Comparison of ENCODE assay signal across 8 mouse cellular contexts in the genomic region with DNA sequence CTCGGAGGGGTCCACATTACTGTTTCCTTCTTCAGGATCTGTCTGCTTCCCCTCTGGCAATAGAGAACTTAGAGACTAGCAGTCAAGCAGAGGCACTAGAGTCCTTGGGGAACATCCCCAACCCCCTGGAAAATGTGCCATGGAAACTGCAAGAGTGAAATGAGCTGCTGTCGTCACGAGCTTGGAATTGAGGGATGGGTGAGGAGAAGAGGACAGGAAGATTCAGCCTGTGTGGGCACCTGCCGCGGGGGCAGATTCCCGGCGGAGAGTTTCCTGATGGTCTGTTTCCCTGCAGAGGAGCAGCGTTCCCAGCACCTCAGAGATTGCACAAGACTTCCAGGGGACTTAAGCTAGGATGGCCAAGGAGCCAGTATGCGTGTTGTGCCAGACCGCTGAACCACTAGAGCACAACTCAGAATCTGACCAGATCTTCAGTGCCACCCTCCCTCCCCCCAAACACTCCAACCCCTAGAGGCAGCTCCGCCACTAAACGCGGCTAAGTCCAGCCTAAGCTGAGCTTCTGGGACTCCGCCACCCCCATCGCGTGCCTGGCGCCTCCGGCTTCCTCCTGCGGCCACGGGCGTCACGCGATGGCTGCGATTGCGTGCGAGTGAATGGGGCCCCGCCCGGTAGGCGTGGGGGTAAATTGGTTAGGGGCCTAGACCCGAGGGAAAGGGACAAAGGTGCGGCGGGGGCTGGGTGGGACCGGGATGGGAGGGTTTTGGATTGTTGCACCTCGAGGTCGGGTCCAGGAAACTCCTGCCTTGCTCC. TPM values are rescaled to one million over a fixed set of nuclear protein-coding genes. Genes with fewer than 3 reads are reported as not detected.
A peak's percentile ranks its signal among the peaks of the same experiment; 100 is the strongest.
DNase-seq lines count a peak whose midpoint lies in the region; ATAC-seq and TF ChIP-seq lines count a peak whose summit lies in the region.

No protein-coding gene starts in this region.

- peak; percentile 81 for ATAC-seq in hindbrain, embryonic 14.5 days (ENCODE audit: low FRiP score)

- intact Hi-C loops in left cerebral cortex, adult 2 months (cut with DNase I) = no loop called here

- H3K27me3 ChIP-seq in E14TG2a.4 (ENCODE audit: insufficient read depth, low read length) = peaks cover 56% of the 10 kb centered on the region
- H3K27me3 ChIP-seq in hindbrain, embryonic 14.5 days (ENCODE audit: control insufficient read depth, insufficient read depth, low read length) = no peaks in the 10 kb centered on the region

- H3K9me3 ChIP-seq in E14TG2a.4 (ENCODE audit: low read length) = no peaks in the 10 kb centered on the region
- H3K9me3 ChIP-seq in hindbrain, embryonic 14.5 days (ENCODE audit: control insufficient read depth, low read length) = no peaks in the 10 kb centered on the region

- peak overlapping the region; percentile 79 for H3K4me3 ChIP-seq in E14TG2a.4 (replicated peaks; ENCODE audit: low read length)
- H3K4me3 ChIP-seq in bone marrow, adult 2 months (replicated peaks; ENCODE audit: control insufficient read depth, low read depth, low read length) = peak overlapping the region; percentile 47
- H3K4me3 ChIP-seq in hindbrain, embryonic 14.5 days (replicated peaks; ENCODE audit: low read length) = peak overlapping the region; percentile 52
- H3K4me3 ChIP-seq in left cerebral cortex, adult 2 months = peak overlapping the region; percentile 49

- no peak; the same call in 1 of the 2 replicates for TF ChIP-seq POLR2A in bone marrow, adult 2 months (IDR thresholded peaks at IDR 0.05; ENCODE audit: borderline replicate concordance, control insufficient read depth, low read depth, low read length)

- peak overlapping the region; percentile 98 for H3K4me2 ChIP-seq in hindbrain, embryonic 14.5 days (replicated peaks)

- peak; percentile 30 for DNase-seq in gastrocnemius, adult 18-20 months (ENCODE audit: low spot score)
- peak; percentile 50 for DNase-seq in hindbrain, embryonic 14.5 days (ENCODE audit: low spot score)
- peak; percentile 16 to 40 for DNase-seq in left cerebral cortex, adult 2 months (ENCODE audit: extremely low spot score in 1 of 2, low spot score in 2 of 2)
- peak; percentile 82 to 83 for DNase-seq in lung, postnatal 4 days
- peak; percentile 61 for DNase-seq in ovary, postnatal 36 days (ENCODE audit: low spot score)
- peak; percentile 52 to 66 for DNase-seq in urinary bladder, adult 18-20 months (ENCODE audit: low spot score in 2 of 2)

- WGBS in bone marrow, adult 2 months = 8% methylated on average over 35 of the region's 35 CpGs
- WGBS in hindbrain, embryonic 14.5 days = 4% methylated on average over 35 of the region's 35 CpGs

- H3K27ac ChIP-seq in bone marrow, adult 2 months (ENCODE audit: control insufficient read depth, insufficient read depth, low read depth, low read length, poor library complexity) = peak overlapping the region; percentile 83
- H3K27ac ChIP-seq in hindbrain, embryonic 14.5 days = no peak overlapping the region
- H3K27ac ChIP-seq in left cerebral cortex, adult 2 months = peak overlapping the region; percentile 45; the same call in 1 of the 2 replicates

- peak overlapping the region; percentile 79 for H3K9ac ChIP-seq in hindbrain, embryonic 14.5 days

- H3K4me1 ChIP-seq in E14TG2a.4 (replicated peaks; ENCODE audit: low read depth, low read length) = peaks cover 14% of the 10 kb centered on the region; the same call in 1 of the 2 replicates
- no peaks in the 10 kb centered on the region; the same call in 1 of the 2 replicates for H3K4me1 ChIP-seq in bone marrow, adult 2 months (ENCODE audit: control insufficient read depth, insufficient read depth, low read length)
- H3K4me1 ChIP-seq in hindbrain, embryonic 14.5 days (replicated peaks; ENCODE audit: control insufficient read depth, insufficient read depth, low read length) = no peaks in the 10 kb centered on the region

- no peak for TF ChIP-seq CTCF in E14TG2a.4 (conservative IDR thresholded peaks at IDR 0.05; ENCODE audit: low read length)
- no peak for TF ChIP-seq CTCF in bone marrow, adult 2 months (IDR thresholded peaks at IDR 0.05; ENCODE audit: control insufficient read depth, insufficient read depth, low read length)
- no peak for TF ChIP-seq CTCF in left cerebral cortex, adult 2 months (IDR thresholded peaks at IDR 0.05)

- H3K36me3 ChIP-seq in E14TG2a.4 (ENCODE audit: insufficient read depth, low read length) = no peaks in the 10 kb centered on the region
- no peaks in the 10 kb centered on the region for H3K36me3 ChIP-seq in hindbrain, embryonic 14.5 days (replicated peaks; ENCODE audit: control insufficient read depth, insufficient read depth)

RNA-seq across cellular contexts. Expression of a gene that starts 32.5 kb away (rescaled TPM):
- not detected in 2 replicates for polyA plus RNA-seq in bone marrow, adult 2 months (2011; ENCODE audit: insufficient read depth, insufficient read length, low replicate concordance, missing spikeins)
- not detected for total RNA-seq in gastrocnemius, adult 18-20 months (2021)
- polyA plus RNA-seq in hindbrain, embryonic 14.5 days (2014; fragmentation: Nextera tagmentation; extraction: Ambion mirVana) = 0.51 and 0.52 TPM in 2 replicates
- 1 to 10 TPM in 1 of 2 experiments, under 1 TPM in 1; 0.33 to 1.3 TPM for total RNA-seq in left cerebral cortex, adult 2 months (2021)

RNA-seq across cellular contexts. Expression of a gene that starts 51.1 kb away (rescaled TPM):
- 40.2 and 44.8 TPM in 2 replicates for polyA plus RNA-seq in bone marrow, adult 2 months (2011; ENCODE audit: insufficient read depth, insufficient read length, low replicate concordance, missing spikeins)
- 10 to 100 TPM; 31.3 to 34.7 TPM for total RNA-seq in gastrocnemius, adult 18-20 months (2021)
- polyA plus RNA-seq in hindbrain, embryonic 14.5 days (2014; fragmentation: Nextera tagmentation; extraction: Ambion mirVana) = 125 and 133 TPM in 2 replicates
- 10 to 100 TPM; 67.1 to 69.6 TPM for total RNA-seq in left cerebral cortex, adult 2 months (2021)

RNA-seq across cellular contexts. Expression of a gene that starts 57.7 kb away (rescaled TPM):
- 36.0 and 45.3 TPM in 2 replicates for polyA plus RNA-seq in bone marrow, adult 2 months (2011; ENCODE audit: insufficient read depth, insufficient read length, low replicate concordance, missing spikeins)
- total RNA-seq in gastrocnemius, adult 18-20 months (2021) = 10 to 100 TPM; 16.2 to 19.0 TPM
- polyA plus RNA-seq in hindbrain, embryonic 14.5 days (2014; fragmentation: Nextera tagmentation; extraction: Ambion mirVana) = 126 and 138 TPM in 2 replicates
- total RNA-seq in left cerebral cortex, adult 2 months (2021) = 10 to 100 TPM; 85.0 to 87.6 TPM

Comparison
In these comparisons a context has a peak if more than half of its experiments do, and no peak if none do; other contexts are left out.
1. DNase-seq: peak in every context shown above with its lines; median percentile 82 in lung, postnatal 4 days; 61 in ovary, postnatal 36 days; 59 in urinary bladder, adult 18-20 months; 50 in hindbrain, embryonic 14.5 days; 30 in gastrocnemius, adult 18-20 months; 28 in left cerebral cortex, adult 2 months.
2. RNA of a gene that starts 57.7 kb away (total RNA-seq): 85.0 to 87.6 TPM in left cerebral cortex, adult 2 months; 16.2 to 19.0 TPM in gastrocnemius, adult 18-20 months; every median in the first group is over 4 times any median in the second.
3. Peak in every context shown above with its lines, with median percentiles within 50 percentile points of each other: H3K4me3 ChIP-seq.